Mouse (Mus musculus) lung, adult 2 months (tissue): Measurements from ENCODE around the gene Dnajc12.

Source experiments
- CTCF ChIP-seq: fragments of 200-500 bp; IDR thresholded peaks from 2 replicates; pipeline ENCODE4 v1.5.1; 2011; ENCODE audit warnings: mild to moderate bottlenecking, low read length, control low read depth; ENCODE audit not compliant: insufficient read depth
- POLR2A ChIP-seq: fragments of 200-500 bp; IDR thresholded peaks from 2 replicates; pipeline ENCODE4 v1.6.1; 2011; ENCODE audit warnings: low read depth, mild to moderate bottlenecking, control low read depth, low read length, borderline replicate concordance; ENCODE audit errors: extremely low read depth

- TF ChIP-seq POLR2A, result no peak
- no peak for TF ChIP-seq CTCF
Measured at GRCm38 (mm10) chr10:63348291-63348690, 34.0 kb upstream of the Dnajc12 start.
